Mouse (Mus musculus): ENCODE results near the gene Ddx55.

GRCm38 (mm10) chr5:124524943-124525342 is 27.7 kb upstream of the Ddx55 start:
- TF ChIP-seq POLR2A (IDR thresholded peaks at IDR 0.05; ENCODE audit: insufficient read depth, low read depth, low read length) (no peak), CTCF (IDR thresholded peaks at IDR 0.05) (no peak)

All from heart, adult 2 months (tissue).